Mouse (Mus musculus): ENCODE data around the gene Fam187b. TPM values are rescaled to one million over a fixed set of nuclear protein-coding genes. Genes with fewer than 3 reads are reported as not detected.

Gene Fam187b
- polyA plus RNA-seq, 1 experiment from 2014 or later, result 1.4 TPM

DNA sequence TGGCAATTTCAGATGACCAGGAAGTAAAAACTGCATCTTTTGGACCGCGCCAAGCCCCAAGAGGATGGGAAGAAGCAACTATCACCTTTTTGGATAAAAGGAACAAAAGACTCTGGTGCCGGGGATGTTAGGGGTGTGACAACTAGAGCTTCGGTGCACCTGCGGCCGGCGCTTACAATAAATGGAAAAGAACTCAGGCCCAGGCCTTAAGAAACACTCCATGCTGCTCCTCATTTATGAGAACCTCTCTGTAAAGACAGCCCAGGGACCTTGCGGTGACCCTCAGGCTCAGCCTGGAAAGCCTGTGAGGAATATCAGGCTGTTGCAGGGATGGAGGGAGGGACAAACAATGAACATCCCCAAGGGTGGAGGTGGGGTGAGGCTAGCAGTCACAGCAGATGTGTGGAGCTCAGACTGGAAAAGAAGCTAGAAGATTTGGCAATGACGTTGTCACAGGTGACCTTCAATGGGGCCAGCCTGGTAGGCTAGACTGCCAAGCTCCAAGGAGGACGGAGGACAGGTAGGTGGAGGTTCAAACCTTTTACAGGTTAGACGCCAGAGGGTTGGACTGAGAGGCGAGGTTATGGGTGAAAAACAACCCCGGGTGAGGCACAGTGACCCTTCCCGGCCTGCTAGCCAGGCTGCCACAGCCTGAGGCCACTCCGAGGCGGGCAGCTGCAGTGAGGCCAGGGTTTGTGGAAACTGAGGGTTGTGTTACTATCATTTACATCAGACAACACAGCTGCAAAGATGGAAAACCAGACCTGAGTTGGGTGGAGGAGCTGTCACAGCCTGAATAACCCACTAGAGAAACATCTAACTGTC lies 20.9 kb upstream of the Fam187b start:
- no peaks in the 10 kb centered on the region for H3K9me3 ChIP-seq
- ATAC-seq (ENCODE audit: insufficient number of reproducible peaks, insufficient read depth, low FRiP score, low TSS enrichment), result no peak
- peaks cover 9% of the 10 kb centered on the region for H3K4me1 ChIP-seq
- 92% methylated on average over 16 of the region's 16 CpGs for WGBS
- H3K36me3 ChIP-seq, result peaks cover 60% of the 10 kb centered on the region
- no peak overlapping the region for H3K27ac ChIP-seq
- no peaks in the 10 kb centered on the region for H3K27me3 ChIP-seq
- no peak overlapping the region for H3K9ac ChIP-seq
- no peak overlapping the region for H3K4me2 ChIP-seq (replicated peaks)
- H3K4me3 ChIP-seq, result no peak overlapping the region

DNA sequence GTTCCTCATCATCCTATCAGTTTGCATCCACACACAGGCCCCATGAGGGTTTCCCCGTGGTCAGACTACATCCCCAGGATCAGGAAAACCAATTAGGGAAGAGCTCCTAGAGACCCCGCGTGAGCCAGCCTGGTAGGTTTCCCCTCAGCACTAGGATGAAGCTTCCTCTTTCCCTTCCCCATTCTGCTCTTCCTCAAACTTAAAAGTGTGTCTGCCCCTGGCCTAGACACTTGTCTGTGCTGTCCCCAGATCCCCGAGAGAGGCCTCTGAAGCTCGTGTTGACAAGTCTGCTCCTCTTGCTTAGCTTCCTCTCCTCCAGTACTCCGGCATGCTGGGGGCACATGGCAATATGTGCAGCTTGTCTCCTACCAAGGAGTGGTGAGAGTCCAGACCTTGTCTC lies 20.1 kb upstream of the Fam187b start:
- no peak for ATAC-seq (ENCODE audit: insufficient number of reproducible peaks, insufficient read depth, low FRiP score, low TSS enrichment)
- 89% methylated on average over 6 of the region's 6 CpGs for WGBS
- peaks cover 15% of the 10 kb centered on the region for H3K4me1 ChIP-seq
- no peak overlapping the region for H3K9ac ChIP-seq
- no peak overlapping the region for H3K4me3 ChIP-seq
- H3K27me3 ChIP-seq, result no peaks in the 10 kb centered on the region
- no peaks in the 10 kb centered on the region for H3K9me3 ChIP-seq
- H3K27ac ChIP-seq, result no peak overlapping the region
- H3K36me3 ChIP-seq, result peaks cover 62% of the 10 kb centered on the region
- no peak overlapping the region for H3K4me2 ChIP-seq (replicated peaks)

DNA sequence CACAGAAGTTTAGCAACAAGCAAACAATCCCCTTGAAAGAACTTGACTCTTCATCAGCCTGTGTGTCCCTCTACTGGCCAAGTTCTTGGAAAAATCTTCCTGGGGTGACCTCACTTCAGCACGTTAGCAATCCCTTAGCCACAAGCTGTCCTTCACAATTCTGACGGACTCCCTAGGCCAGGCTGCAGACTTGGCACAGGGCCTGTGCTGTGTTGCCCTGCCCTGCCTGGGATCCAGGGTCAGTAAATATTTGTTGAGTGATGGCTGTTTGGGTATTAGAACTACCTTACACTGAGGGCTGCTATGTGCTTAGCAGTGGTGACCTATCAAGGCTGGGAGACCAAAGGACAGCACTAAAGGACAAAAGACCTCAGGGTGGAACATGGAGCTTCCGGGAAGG lies 19.6 kb upstream of the Fam187b start:
- H3K27ac ChIP-seq, result no peak overlapping the region
- peaks cover 64% of the 10 kb centered on the region for H3K36me3 ChIP-seq
- WGBS, result 89% methylated on average over 3 of the region's 3 CpGs
- no peaks in the 10 kb centered on the region for H3K27me3 ChIP-seq
- no peak overlapping the region for H3K4me3 ChIP-seq
- H3K9me3 ChIP-seq, result no peaks in the 10 kb centered on the region
- H3K9ac ChIP-seq, result no peak overlapping the region
- no peak for ATAC-seq (ENCODE audit: insufficient number of reproducible peaks, insufficient read depth, low FRiP score, low TSS enrichment)
- no peak overlapping the region for H3K4me2 ChIP-seq (replicated peaks)
- H3K4me1 ChIP-seq, result peaks cover 16% of the 10 kb centered on the region

DNA sequence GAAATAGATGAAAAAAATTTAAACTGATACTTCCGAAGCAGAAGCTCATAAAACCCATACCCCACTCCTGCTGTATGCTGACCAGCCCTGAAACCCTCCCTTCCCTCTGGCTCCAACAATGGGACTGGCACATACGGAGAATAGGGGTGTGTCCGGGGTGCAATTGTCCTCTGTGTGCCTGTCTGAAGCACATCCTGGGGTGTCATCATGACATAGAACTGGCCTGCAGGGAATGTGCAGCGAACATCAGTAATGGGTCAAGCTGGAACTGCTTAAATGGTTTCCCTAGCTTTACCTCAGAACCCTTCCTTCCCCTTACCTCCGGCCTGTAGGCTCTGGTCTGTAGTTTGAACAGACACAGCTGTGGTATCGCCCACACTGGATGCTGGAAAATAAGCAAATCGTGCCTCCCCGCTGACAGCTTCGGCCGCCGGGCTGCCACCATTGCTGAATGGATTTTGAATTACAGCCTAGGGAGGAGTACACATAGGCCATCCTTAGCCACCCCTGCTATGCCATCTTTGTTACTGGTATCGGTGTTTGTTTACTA lies 18.5 kb upstream of the Fam187b start:
- Histone ChIP-seq H3K27me3 (no peaks in the 10 kb centered on the region), H3K9me3 (no peaks in the 10 kb centered on the region), H3K4me1 (peaks cover 16% of the 10 kb centered on the region), H3K9ac (peak overlapping the region; percentile 100), H3K36me3 (peaks cover 63% of the 10 kb centered on the region), H3K4me3 (peak overlapping the region; percentile 96), H3K27ac (0 out of 2 replicates have a peak overlapping the region, but pooled peaks have one; percentile 99), H3K4me2 (replicated peaks) (peak overlapping the region; percentile 74)
- ATAC-seq (ENCODE audit: insufficient number of reproducible peaks, insufficient read depth, low FRiP score, low TSS enrichment), result no peak
- 90% methylated on average over 12 of the region's 12 CpGs for WGBS

DNA sequence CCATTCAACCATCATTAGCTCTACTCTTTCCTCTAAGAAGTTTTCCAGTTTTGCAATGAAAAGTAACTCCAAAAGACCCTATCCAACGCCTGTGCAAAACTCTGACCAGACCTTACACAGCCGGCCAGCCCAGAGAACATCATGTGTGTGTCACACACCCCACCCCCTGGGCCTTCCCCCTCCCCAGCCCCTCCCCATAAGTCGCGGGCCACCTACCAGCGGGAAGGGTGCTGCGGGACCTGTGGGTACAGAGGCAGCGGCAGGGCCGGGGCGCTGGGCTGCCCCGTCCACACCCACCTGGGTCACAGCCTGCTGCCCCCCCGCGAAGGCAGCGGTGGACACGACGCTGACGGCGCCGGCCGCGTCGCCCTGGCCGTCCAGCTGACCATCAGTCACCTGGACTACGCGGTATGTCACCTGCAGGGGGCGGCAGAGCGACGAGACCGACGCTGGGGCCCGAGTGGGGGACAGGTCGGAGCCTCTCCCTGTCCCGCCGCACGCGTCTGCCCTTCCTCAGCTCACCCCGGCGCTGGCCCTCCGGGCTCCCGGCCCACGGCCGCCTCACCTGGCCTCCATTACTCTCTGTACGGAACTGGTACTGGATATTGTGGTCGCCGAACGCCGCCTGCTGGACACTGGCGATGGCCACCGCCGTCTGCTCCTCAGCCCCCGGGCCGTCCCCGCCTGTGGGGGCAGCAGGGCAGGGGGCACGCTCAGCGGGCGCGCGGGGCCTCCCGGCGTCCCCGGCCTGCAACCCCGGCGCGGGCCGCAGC lies 17.8 kb upstream of the Fam187b start:
- peaks cover 16% of the 10 kb centered on the region for H3K4me1 ChIP-seq
- H3K9me3 ChIP-seq, result no peaks in the 10 kb centered on the region
- H3K9ac ChIP-seq, result peak overlapping the region; percentile 100
- peak; percentile 80 for ATAC-seq (ENCODE audit: insufficient number of reproducible peaks, insufficient read depth, low FRiP score, low TSS enrichment)
- peak overlapping the region; percentile 96 for H3K4me3 ChIP-seq
- WGBS, result under 1% methylated on average over 50 of the region's 64 CpGs
- H3K36me3 ChIP-seq, result peaks cover 55% of the 10 kb centered on the region
- H3K27ac ChIP-seq, result peak overlapping the region; percentile 99
- H3K4me2 ChIP-seq (replicated peaks), result peak overlapping the region; percentile 74
- H3K27me3 ChIP-seq, result no peaks in the 10 kb centered on the region

DNA sequence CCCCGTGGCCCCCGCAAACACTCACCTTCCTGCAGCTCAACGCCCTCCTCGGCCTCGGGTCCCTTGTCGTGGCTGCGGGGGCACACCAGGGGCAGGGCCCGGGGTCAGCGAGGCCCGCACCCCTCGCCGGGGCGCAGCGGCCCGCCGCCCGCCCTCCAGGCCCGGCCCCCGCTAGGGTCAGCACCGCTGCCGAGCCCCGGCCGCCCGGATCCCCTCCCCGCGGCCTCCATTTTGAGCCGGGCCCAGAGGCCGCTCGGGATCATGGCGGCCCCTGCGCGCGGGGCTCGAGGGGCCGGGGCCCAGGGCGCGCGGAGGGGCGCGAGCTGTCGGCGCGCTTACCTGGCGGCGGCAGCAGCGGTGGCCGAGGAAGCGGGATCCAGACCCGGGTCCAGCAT lies 17.2 kb upstream of the Fam187b start:
- peak overlapping the region; percentile 100 for H3K9ac ChIP-seq
- H3K4me2 ChIP-seq (replicated peaks), result peak overlapping the region; percentile 74
- H3K9me3 ChIP-seq, result no peaks in the 10 kb centered on the region
- H3K36me3 ChIP-seq, result peaks cover 50% of the 10 kb centered on the region
- no peak for ATAC-seq (ENCODE audit: insufficient number of reproducible peaks, insufficient read depth, low FRiP score, low TSS enrichment)
- peak overlapping the region; percentile 96 for H3K4me3 ChIP-seq
- peak overlapping the region; percentile 99 for H3K27ac ChIP-seq
- no peaks in the 10 kb centered on the region for H3K27me3 ChIP-seq
- peaks cover 16% of the 10 kb centered on the region for H3K4me1 ChIP-seq
- under 1% methylated on average over 37 of the region's 49 CpGs for WGBS

DNA sequence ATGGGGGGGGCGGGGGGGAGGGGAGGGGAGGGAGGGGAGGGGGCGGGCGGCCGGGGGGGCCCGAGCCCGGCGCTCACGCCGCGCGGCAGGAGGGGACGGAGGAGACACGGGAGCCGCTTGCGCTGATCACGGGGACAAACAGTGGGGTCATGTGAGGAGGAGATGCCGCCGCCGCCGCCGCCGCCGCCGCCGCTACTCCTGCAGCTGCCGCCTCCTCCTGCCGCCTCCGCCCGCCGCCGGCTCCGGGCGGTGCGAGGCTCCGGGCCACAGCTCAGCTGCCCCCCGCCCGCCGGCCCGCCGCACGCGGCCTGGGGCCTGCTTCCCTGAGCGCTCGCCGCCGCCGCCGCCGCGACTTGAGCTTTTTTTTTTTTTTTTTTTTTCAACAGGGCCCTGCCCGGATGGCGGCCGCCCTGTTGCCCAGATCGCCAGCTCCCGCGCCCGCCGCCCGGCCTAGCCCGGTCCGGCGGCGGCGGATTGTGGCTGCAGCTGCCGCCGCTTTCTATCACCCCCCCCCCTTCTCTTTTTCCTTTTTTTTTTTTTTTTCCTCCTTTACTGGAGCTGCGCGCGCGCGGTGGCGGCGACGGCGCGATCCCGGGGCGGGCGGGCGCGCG lies 16.7 kb upstream of the Fam187b start, which contains the start of gene Usf2:
Gene Usf2 (minus strand): TSS at position 48 of the 611 bp plus-strand sequence.
- no peaks in the 10 kb centered on the region for H3K9me3 ChIP-seq
- H3K27me3 ChIP-seq, result no peaks in the 10 kb centered on the region
- no peak for ATAC-seq (ENCODE audit: insufficient number of reproducible peaks, insufficient read depth, low FRiP score, low TSS enrichment)
- peaks cover 16% of the 10 kb centered on the region for H3K4me1 ChIP-seq
- peak within 1 kb of the TSS; percentile 100 for H3K9ac ChIP-seq
- H3K36me3 ChIP-seq, result peaks cover 46% of the 10 kb centered on the region
- H3K4me3 ChIP-seq, result peak within 1 kb of the TSS; percentile 96
- under 1% methylated on average over 53 of the region's 82 CpGs for WGBS
- peak within 1 kb of the TSS; percentile 99 for H3K27ac ChIP-seq
- peak within 1 kb of the TSS; percentile 74 for H3K4me2 ChIP-seq (replicated peaks)

DNA sequence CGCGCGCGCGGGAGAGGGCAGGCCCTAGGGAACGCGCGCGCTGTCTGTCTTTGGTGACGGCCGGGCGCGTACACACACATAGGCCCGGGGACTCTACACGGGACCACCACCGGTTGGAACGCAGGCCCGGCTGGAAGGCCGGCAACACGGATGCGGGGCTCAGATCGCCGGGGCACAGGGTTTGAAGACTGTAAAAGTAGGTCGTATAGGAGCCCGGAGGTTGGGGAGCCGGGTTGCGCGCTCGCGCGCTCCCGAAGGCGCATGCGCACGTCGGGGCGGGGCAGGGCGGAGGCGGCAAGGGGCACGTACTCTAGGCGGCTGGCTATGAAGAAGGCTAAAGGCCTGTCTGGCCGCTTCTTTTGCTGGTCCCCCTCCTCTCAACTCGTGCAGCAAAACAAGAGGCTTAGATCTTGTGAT lies 16.2 kb upstream of the Fam187b start:
- peak overlapping the region; percentile 99 for H3K27ac ChIP-seq
- no peaks in the 10 kb centered on the region for H3K9me3 ChIP-seq
- peak overlapping the region; percentile 58 for H3K4me2 ChIP-seq (replicated peaks)
- H3K36me3 ChIP-seq, result peaks cover 41% of the 10 kb centered on the region
- H3K9ac ChIP-seq, result peak overlapping the region; percentile 100
- peak; percentile 45 for ATAC-seq (ENCODE audit: insufficient number of reproducible peaks, insufficient read depth, low FRiP score, low TSS enrichment)
- WGBS, result under 1% methylated on average over 43 of the region's 43 CpGs
- H3K4me1 ChIP-seq, result peaks cover 16% of the 10 kb centered on the region
- H3K4me3 ChIP-seq, result peak overlapping the region; percentile 96
- no peaks in the 10 kb centered on the region for H3K27me3 ChIP-seq

DNA sequence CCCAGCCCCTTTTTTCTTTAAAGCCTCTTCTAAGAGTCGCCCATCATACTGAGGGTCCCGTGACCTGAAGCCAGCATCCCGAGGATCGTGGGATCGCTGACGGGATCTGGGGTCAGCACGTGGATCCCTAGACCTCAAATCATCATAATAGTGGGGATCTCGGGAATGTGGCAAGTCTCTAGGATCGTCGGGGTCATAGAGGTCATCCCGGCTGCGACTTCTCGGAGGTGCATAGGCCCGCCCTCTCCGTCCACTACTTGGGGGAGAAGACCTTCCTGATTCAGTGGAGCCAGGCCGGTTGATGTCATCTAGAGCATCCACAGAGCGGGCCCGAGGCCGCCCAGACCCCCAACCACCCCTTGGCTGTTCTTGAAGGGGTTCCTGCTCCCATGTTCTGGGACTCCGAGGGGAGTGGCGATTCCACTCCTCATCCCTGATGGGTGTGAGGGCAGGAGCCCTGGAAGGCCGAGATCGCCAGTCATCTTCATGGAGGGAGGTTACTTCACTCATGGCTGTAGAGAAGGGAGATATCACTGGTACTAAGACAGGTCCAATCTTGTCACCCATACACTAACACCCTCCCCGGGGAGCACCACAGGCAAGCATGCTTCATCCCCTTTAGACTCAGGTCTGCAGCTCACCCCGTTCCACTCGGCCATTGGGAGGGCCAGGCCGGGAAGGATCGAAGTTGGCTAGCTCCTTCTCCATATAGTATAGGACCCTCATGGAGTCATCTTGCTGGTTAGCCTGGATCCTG lies 15.3 kb upstream of the Fam187b start:
- Histone ChIP-seq H3K27ac (peak overlapping the region; percentile 99), H3K9ac (peak overlapping the region; percentile 100), H3K27me3 (no peaks in the 10 kb centered on the region), H3K9me3 (no peaks in the 10 kb centered on the region), H3K36me3 (peaks cover 32% of the 10 kb centered on the region), H3K4me1 (peaks cover 16% of the 10 kb centered on the region), H3K4me3 (peak overlapping the region; percentile 96), H3K4me2 (replicated peaks) (peak overlapping the region; percentile 58)
- no peak for ATAC-seq (ENCODE audit: insufficient number of reproducible peaks, insufficient read depth, low FRiP score, low TSS enrichment)
- 73% methylated on average over 28 of the region's 28 CpGs for WGBS

DNA sequence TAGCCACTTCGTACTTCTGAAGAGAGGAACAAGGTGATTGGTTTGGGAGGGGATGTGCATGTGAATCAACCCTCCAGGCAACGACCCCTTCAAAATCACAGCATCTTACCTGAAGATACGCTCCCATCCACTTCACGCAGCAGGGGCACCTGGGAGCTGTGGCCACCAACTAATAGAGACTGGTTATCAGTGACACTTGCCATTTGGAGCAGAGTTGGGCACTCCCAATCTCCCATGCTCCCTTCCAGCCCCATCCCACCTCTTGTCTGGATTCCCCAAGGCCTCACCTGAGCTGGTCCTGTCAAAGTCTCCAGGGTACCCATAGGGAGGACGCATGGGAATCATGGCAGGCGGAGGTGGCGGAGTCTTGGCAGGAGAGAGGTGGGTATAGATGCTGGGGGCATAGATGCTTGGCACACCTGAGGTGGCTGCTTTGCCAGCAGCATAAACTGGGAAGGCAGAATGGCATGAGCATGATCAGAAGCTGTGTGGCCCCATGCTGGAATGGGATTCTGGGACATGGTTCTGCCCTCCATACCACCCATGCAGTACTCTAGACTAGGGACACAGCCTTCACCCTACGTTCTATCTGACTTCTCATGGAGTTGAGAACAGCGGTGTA lies 14.6 kb upstream of the Fam187b start:
- no peak overlapping the region for H3K9ac ChIP-seq
- WGBS, result 93% methylated on average over 9 of the region's 9 CpGs
- H3K4me2 ChIP-seq (replicated peaks), result no peak overlapping the region
- H3K4me1 ChIP-seq, result peaks cover 16% of the 10 kb centered on the region
- H3K27me3 ChIP-seq, result no peaks in the 10 kb centered on the region
- H3K9me3 ChIP-seq, result no peaks in the 10 kb centered on the region
- no peak overlapping the region for H3K4me3 ChIP-seq
- ATAC-seq (ENCODE audit: insufficient number of reproducible peaks, insufficient read depth, low FRiP score, low TSS enrichment), result no peak
- H3K27ac ChIP-seq, result no peak overlapping the region
- H3K36me3 ChIP-seq, result peaks cover 25% of the 10 kb centered on the region

All from embryonic facial prominence, embryonic 12.5 days (tissue).